Mouse (Mus musculus) stomach, postnatal 0 days (tissue): Measurements from ENCODE around the gene Pitpnm2.

Experiments
- CTCF ChIP-seq: IDR thresholded peaks from 2 replicates; pipeline ENCODE4 v1.5.1; 2016; ENCODE audit warnings: antibody characterized with exemption, low read depth, mild to moderate bottlenecking, moderate library complexity
- EP300 ChIP-seq: optimal IDR thresholded peaks from 2 replicates; pipeline ENCODE3; 2016; ENCODE audit warnings: antibody characterized with exemption

DNA sequence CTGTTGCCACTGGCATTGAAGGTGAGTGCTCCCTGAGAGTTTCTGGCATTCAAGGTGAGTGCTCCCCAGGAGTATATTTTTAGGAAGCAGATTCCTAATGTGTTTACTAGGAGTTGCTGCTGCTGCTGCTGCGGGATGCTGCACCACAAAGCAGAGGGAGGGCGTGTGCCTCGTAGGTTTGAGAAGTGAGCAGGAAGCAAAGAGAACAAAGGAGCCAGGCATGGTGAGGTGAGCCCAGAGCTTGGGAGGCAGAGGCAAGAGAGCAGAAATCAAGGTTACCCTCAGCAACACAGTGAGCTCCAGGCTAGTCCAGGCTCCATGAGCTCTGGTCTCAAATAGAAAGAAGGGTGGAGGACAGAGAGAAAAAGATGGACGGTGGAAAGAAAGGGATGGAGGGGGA, 13.7 kb upstream of the Pitpnm2 start:
- TF ChIP-seq CTCF (no peak), EP300 (no peak)
